Mouse (Mus musculus): ENCODE data around the gene S100a3. TPM values are rescaled to one million over a fixed set of nuclear protein-coding genes. Genes with fewer than 3 reads are reported as not detected.

The S100a3 gene
- polyA plus RNA-seq, 1 experiment from 2014 or later, result 1.2 TPM

DNA sequence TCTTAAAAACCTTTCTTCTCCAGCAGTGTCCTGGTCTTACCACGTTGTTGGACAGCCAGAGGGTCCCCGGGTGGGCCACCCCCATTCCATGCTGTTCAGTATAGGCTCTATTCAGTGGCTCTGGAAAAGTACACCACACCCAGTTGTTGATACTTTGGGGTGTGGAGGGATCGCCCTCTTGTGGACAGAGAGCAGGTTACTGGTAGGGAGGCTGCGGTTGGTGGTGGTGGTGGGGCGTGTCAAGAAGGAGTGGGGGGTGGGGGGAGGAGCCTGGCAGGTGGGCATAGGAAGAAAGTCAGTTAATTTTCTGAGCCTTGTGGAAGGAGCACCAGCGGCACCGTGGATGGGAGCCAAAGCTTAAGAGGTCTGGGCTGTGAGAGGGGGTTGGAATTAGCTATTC is 55.0 kb downstream of the S100a3 start:
- Histone ChIP-seq H3K27me3 (ENCODE audit: control insufficient read depth, insufficient read depth, low read length) (no peaks in the 10 kb centered on the region), H3K4me2 (replicated peaks; ENCODE audit: low read depth) (peak overlapping the region; percentile 64), H3K27ac (replicated peaks) (peak overlapping the region; percentile 92), H3K9me3 (ENCODE audit: control insufficient read depth, low read length) (no peaks in the 10 kb centered on the region), H3K9ac (ENCODE audit: low read length) (no peak overlapping the region), H3K4me1 (replicated peaks; ENCODE audit: control insufficient read depth, insufficient read depth) (peaks cover 5% of the 10 kb centered on the region), H3K36me3 (ENCODE audit: control insufficient read depth, insufficient read depth, low read length) (no peaks in the 10 kb centered on the region), H3K4me3 (ENCODE audit: low read depth, low read length) (peak overlapping the region; percentile 46; the same call in 1 of the 2 replicates)
- DNase-seq (ENCODE audit: low spot score) (peak; percentile 89), ATAC-seq (ENCODE audit: low FRiP score, low TSS enrichment) (peak; percentile 72)
- 4% methylated on average over 7 of the region's 7 CpGs for WGBS
- TF ChIP-seq CTCF (IDR thresholded peaks at IDR 0.05; ENCODE audit: low read depth), result peak; percentile 94
- no peak for TF ChIP-seq EP300 (optimal IDR thresholded peaks at IDR 0.05)

DNA sequence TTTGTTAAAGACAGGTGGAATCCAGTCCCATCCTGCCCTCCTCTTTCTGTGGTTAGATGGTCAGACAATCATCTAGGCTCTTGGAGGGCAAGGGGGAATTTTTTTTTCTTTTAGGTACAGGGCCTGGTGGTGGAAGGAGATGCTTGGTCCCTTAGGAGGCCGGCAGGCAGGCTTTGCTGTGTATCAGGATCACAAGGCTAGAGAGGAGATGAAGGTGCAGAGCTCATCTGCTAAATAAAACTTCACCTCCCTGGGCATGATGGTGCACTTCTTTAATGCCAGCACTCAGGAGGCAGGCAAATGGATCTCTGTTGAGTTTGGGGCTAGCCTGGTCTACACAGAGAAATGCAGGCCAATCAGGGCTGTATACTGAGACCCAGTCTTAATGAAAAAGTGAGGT is 55.5 kb downstream of the S100a3 start:
- no peaks in the 10 kb centered on the region for H3K36me3 ChIP-seq (ENCODE audit: control insufficient read depth, insufficient read depth, low read length)
- ATAC-seq (ENCODE audit: low FRiP score, low TSS enrichment) (no peak), DNase-seq (ENCODE audit: low spot score) (no peak)
- 41% methylated on average over 1 of the region's 1 CpGs for WGBS
- no peak overlapping the region for H3K4me3 ChIP-seq (ENCODE audit: low read depth, low read length)
- H3K9ac ChIP-seq (ENCODE audit: low read length), result no peak overlapping the region
- H3K27me3 ChIP-seq (ENCODE audit: control insufficient read depth, insufficient read depth, low read length), result no peaks in the 10 kb centered on the region
- TF ChIP-seq EP300 (optimal IDR thresholded peaks at IDR 0.05), result no peak
- H3K4me2 ChIP-seq (replicated peaks; ENCODE audit: low read depth), result peak overlapping the region; percentile 64
- no peaks in the 10 kb centered on the region for H3K9me3 ChIP-seq (ENCODE audit: control insufficient read depth, low read length)
- H3K27ac ChIP-seq (replicated peaks), result 0 out of 2 replicates have a peak overlapping the region, but pooled peaks have one; percentile 24
- H3K4me1 ChIP-seq (replicated peaks; ENCODE audit: control insufficient read depth, insufficient read depth), result peaks cover 5% of the 10 kb centered on the region

DNA sequence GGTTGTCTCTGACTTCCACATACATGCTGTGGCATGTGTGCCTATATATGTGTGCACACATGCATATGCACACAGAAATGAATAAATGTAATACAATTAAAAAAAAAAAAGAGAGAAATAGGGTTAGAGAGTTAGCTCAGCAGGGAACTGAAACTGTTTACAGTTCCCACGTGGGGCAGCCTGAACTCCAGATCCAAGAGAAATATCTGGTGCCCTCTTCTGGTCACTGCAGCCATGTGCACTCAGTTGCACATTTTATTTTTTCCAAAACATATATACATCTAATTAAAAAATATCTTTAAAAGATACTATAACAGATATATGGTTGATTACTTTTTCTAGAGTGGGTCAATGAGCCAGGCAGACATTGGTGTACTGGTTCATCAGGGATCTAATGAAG is 57.2 kb downstream of the S100a3 start:
- peaks cover 5% of the 10 kb centered on the region for H3K4me1 ChIP-seq (replicated peaks; ENCODE audit: control insufficient read depth, insufficient read depth)
- H3K27me3 ChIP-seq (ENCODE audit: control insufficient read depth, insufficient read depth, low read length), result no peaks in the 10 kb centered on the region
- no peak for TF ChIP-seq EP300 (optimal IDR thresholded peaks at IDR 0.05)
- peak; percentile 66 for TF ChIP-seq CTCF (IDR thresholded peaks at IDR 0.05; ENCODE audit: low read depth)
- H3K9me3 ChIP-seq (ENCODE audit: control insufficient read depth, low read length), result no peaks in the 10 kb centered on the region
- no peak for DNase-seq (ENCODE audit: low spot score)
- WGBS, result 0% methylated on average over 1 of the region's 1 CpGs
- no peak overlapping the region for H3K4me3 ChIP-seq (ENCODE audit: low read depth, low read length)
- no peak overlapping the region for H3K4me2 ChIP-seq (replicated peaks; ENCODE audit: low read depth)
- no peaks in the 10 kb centered on the region for H3K36me3 ChIP-seq (ENCODE audit: control insufficient read depth, insufficient read depth, low read length)
- no peak for ATAC-seq (ENCODE audit: low FRiP score, low TSS enrichment)
- no peak overlapping the region for H3K27ac ChIP-seq (replicated peaks)
- H3K9ac ChIP-seq (ENCODE audit: low read length), result no peak overlapping the region

DNA sequence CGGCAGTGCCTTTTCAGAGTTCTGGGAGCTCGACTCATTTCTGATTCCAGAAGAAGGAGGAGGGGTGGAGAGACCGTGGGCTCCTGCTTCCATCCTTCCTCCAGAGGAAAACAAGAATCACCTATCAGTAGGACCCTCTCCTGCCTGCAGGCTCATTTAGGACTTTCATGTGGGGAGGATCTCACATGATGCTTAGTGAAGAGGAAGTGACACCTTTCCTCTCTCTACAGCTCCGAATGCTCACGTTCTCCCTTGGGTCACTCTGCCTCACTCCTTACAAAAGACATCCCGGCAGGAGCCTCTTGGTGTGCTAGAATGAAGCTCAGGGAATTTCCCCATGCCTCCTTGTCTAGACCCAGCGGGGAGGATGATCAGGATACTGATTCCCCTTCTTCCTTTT is 61.2 kb downstream of the S100a3 start:
- H3K9ac ChIP-seq (ENCODE audit: low read length), result no peak overlapping the region
- no peak overlapping the region for H3K4me2 ChIP-seq (replicated peaks; ENCODE audit: low read depth)
- no peaks in the 10 kb centered on the region for H3K4me1 ChIP-seq (replicated peaks; ENCODE audit: control insufficient read depth, insufficient read depth)
- DNase-seq (ENCODE audit: low spot score) (no peak), ATAC-seq (ENCODE audit: low FRiP score, low TSS enrichment) (no peak)
- no peak overlapping the region for H3K27ac ChIP-seq (replicated peaks)
- no peak for TF ChIP-seq EP300 (optimal IDR thresholded peaks at IDR 0.05)
- TF ChIP-seq CTCF (IDR thresholded peaks at IDR 0.05; ENCODE audit: low read depth), result no peak
- no peaks in the 10 kb centered on the region for H3K9me3 ChIP-seq (ENCODE audit: control insufficient read depth, low read length)
- no peaks in the 10 kb centered on the region for H3K36me3 ChIP-seq (ENCODE audit: control insufficient read depth, insufficient read depth, low read length)
- H3K27me3 ChIP-seq (ENCODE audit: control insufficient read depth, insufficient read depth, low read length), result no peaks in the 10 kb centered on the region
- H3K4me3 ChIP-seq (ENCODE audit: low read depth, low read length), result no peak overlapping the region
- WGBS, result 46% methylated on average over 7 of the region's 7 CpGs

DNA sequence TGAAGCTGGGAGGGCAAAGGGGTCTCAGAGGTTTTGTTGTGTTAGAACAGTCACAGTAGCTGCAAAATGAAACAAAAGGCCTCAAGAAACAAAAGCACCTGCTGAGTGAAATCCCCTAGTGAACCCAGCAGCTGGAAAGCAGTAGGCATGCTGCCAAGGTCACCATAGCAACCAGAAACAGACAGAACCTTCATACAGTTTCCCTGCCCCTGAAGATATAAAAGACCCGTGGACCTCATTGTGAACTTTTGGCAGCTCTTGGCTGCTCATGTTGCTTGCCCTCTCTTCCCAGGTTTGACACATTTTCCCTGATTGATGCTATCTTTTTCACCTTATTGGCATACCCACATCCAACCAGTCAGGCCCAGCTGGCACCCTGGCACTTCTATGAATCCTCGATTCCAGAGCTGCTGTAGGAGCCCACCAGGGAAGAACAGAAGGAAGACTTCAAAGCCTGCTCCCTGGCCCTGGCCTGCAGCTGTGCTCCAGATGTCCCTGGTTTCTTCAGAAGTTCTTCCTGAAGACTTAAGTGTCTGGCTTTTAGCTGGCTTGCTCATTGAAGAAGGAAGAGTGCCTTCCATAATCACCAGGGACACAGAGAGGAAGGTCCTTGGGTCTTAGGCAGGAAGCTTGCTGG is 63.2 kb downstream of the S100a3 start:
- TF ChIP-seq EP300 (optimal IDR thresholded peaks at IDR 0.05) (no peak), CTCF (IDR thresholded peaks at IDR 0.05; ENCODE audit: low read depth) (no peak)
- Histone ChIP-seq H3K9ac (ENCODE audit: low read length) (no peak overlapping the region), H3K4me3 (ENCODE audit: low read depth, low read length) (no peak overlapping the region), H3K4me1 (replicated peaks; ENCODE audit: control insufficient read depth, insufficient read depth) (no peaks in the 10 kb centered on the region), H3K9me3 (ENCODE audit: control insufficient read depth, low read length) (no peaks in the 10 kb centered on the region), H3K4me2 (replicated peaks; ENCODE audit: low read depth) (no peak overlapping the region), H3K27me3 (ENCODE audit: control insufficient read depth, insufficient read depth, low read length) (no peaks in the 10 kb centered on the region), H3K36me3 (ENCODE audit: control insufficient read depth, insufficient read depth, low read length) (no peaks in the 10 kb centered on the region), H3K27ac (replicated peaks) (peak overlapping the region; percentile 14; the same call in 1 of the 2 replicates)
- ATAC-seq (ENCODE audit: low FRiP score, low TSS enrichment), result no peak
- 24% methylated on average over 2 of the region's 2 CpGs for WGBS
- DNase-seq (ENCODE audit: low spot score), result peak; percentile 88

DNA sequence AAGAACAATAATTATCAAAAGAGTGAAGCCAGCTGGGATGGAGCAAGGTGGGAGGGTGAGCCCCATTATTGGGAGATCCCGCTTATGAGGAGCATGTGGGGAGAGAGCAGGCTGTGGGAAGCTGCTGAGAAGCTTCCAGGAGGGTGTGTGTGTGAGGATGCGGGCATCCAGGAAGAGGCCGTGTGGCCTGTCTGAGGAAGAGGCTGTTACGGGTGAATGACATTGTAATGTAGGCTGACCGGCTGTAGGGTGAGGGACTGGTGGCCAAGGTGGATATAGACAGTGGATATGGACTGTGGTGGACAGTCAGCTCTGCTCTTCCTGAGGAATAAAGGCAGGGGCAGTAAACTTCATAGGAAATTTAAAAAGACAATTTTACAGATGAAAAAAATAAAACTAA is 65.1 kb downstream of the S100a3 start:
- no peak for ATAC-seq (ENCODE audit: low FRiP score, low TSS enrichment)
- Histone ChIP-seq H3K4me2 (replicated peaks; ENCODE audit: low read depth) (no peak overlapping the region), H3K9me3 (ENCODE audit: control insufficient read depth, low read length) (no peaks in the 10 kb centered on the region), H3K36me3 (ENCODE audit: control insufficient read depth, insufficient read depth, low read length) (no peaks in the 10 kb centered on the region), H3K4me1 (replicated peaks; ENCODE audit: control insufficient read depth, insufficient read depth) (no peaks in the 10 kb centered on the region), H3K4me3 (ENCODE audit: low read depth, low read length) (no peak overlapping the region), H3K9ac (ENCODE audit: low read length) (no peak overlapping the region), H3K27ac (replicated peaks) (peak overlapping the region; percentile 79), H3K27me3 (ENCODE audit: control insufficient read depth, insufficient read depth, low read length) (no peaks in the 10 kb centered on the region)
- peak; percentile 13 for DNase-seq (ENCODE audit: low spot score)
- whole genome bisulfite sequencing, result 78% methylated on average over 5 of the region's 5 CpGs
- TF ChIP-seq EP300 (optimal IDR thresholded peaks at IDR 0.05) (no peak), CTCF (IDR thresholded peaks at IDR 0.05; ENCODE audit: low read depth) (no peak)
